Mouse (Mus musculus) frontal cortex, postnatal 36 days (tissue): ENCODE measurements around the gene Xirp1.

Experiments
- DNase-seq, 2 experiments: peaks; one replicate each; pipeline ENCODE4 v3.0.0; 2022; ENCODE audit warnings: low spot score in 2 of 2

The Xirp1 gene

GRCm38 (mm10) chr9:119988304-119988703 is 35.1 kb downstream of the Xirp1 start:
- no peak for DNase-seq

GRCm38 (mm10) chr9:119985881-119986574 is 37.4 kb downstream of the Xirp1 start:
- no peak for DNase-seq

- DNase-seq, result no peak
These were observed 38.8 kb downstream of the Xirp1 start, which contains the start of gene Csrnp1 for GRCm38 (mm10) chr9:119984536-119985011. Csrnp1 (minus strand) TSS chr9:119984658.

GRCm38 (mm10) chr9:119983585-119984535 is 39.5 kb downstream of the Xirp1 start:
- DNase-seq, result peak; percentile 85 to 86

GRCm38 (mm10) chr9:119982956-119983551 is 40.3 kb downstream of the Xirp1 start:
- DNase-seq, result no peak

GRCm38 (mm10) chr9:119982241-119982811 is 41.1 kb downstream of the Xirp1 start:
- peak in 1 of 2 experiments; percentile 42 for DNase-seq

- peak in 1 of 2 experiments; percentile 59 for DNase-seq
These were observed 41.9 kb downstream of the Xirp1 start for GRCm38 (mm10) chr9:119981183-119982179.

- no peak for DNase-seq
These were observed 42.6 kb downstream of the Xirp1 start for GRCm38 (mm10) chr9:119980770-119981182.

- no peak for DNase-seq
These were observed 43.6 kb downstream of the Xirp1 start for GRCm38 (mm10) chr9:119979749-119980148.

GRCm38 (mm10) chr9:119978811-119979441 is 44.5 kb downstream of the Xirp1 start:
- peak; percentile 72 to 77 for DNase-seq

GRCm38 (mm10) chr9:119978151-119978810 is 45.1 kb downstream of the Xirp1 start:
- no peak for DNase-seq

- no peak for DNase-seq
These were observed 45.8 kb downstream of the Xirp1 start for GRCm38 (mm10) chr9:119977557-119978060.

GRCm38 (mm10) chr9:119976704-119977556 is 46.5 kb downstream of the Xirp1 start:
- DNase-seq, result no peak

- no peak for DNase-seq
These were observed 48.1 kb downstream of the Xirp1 start for GRCm38 (mm10) chr9:119975286-119975685.

- DNase-seq, result no peak
These were observed 48.8 kb downstream of the Xirp1 start for GRCm38 (mm10) chr9:119974609-119975008.

GRCm38 (mm10) chr9:119973869-119974520 is 49.4 kb downstream of the Xirp1 start:
- no peak for DNase-seq

- DNase-seq, result no peak
These were observed 50.1 kb downstream of the Xirp1 start for GRCm38 (mm10) chr9:119973281-119973680.

GRCm38 (mm10) chr9:119972582-119972981 is 50.8 kb downstream of the Xirp1 start:
- DNase-seq, result no peak
